ENCODE assay signal across 26 mouse cellular contexts in genomic region chr5:150883676-150884075, GRCm38 (mm10).
DNase-seq lines count a peak whose midpoint lies in the region; ATAC-seq lines count a peak whose summit lies in the region.
"Had no signal": no experiment of that assay in that cellular context is flagged by ENCODE, and none has a peak within 500 bp of the region (broad histone marks: within the 10 kb centered on the region; RNA-seq: fewer than 3 reads in every experiment).

No protein-coding gene starts in this region.

- H3K4me1 ChIP-seq in intestine, embryonic 15.5 days (replicated peaks): peaks cover 7% of the 10 kb centered on the region
- H3K4me1 ChIP-seq in kidney, embryonic 16.5 days (ENCODE audit: insufficient read depth, low read length): peaks cover 9% of the 10 kb centered on the region; the same call in 1 of the 2 replicates
- H3K4me1 ChIP-seq: heart, embryonic 13.5 days; liver, embryonic 15.5 days; lung, embryonic 15.5 days; midbrain, embryonic 10.5 days; midbrain, embryonic 15.5 days; stomach, embryonic 15.5 days had no signal

- 58% methylated on average over 2 of the region's 2 CpGs for WGBS in intestine, embryonic 15.5 days
- WGBS in kidney, embryonic 16.5 days: 56% methylated on average over 2 of the region's 2 CpGs

- H3K9me3 ChIP-seq in intestine, embryonic 15.5 days: no peaks in the 10 kb centered on the region
- 0 out of 2 replicates have a peak, but pooled peaks cover 5% of the 10 kb centered on the region for H3K9me3 ChIP-seq in kidney, embryonic 16.5 days (ENCODE audit: low read length)
- H3K9me3 ChIP-seq: embryonic facial prominence, embryonic 13.5 days; forebrain, embryonic 12.5 days; liver, embryonic 15.5 days; lung, embryonic 15.5 days; midbrain, embryonic 10.5 days; midbrain, embryonic 15.5 days; neural tube, embryonic 15.5 days; stomach, embryonic 15.5 days had no signal

- DNase-seq in kidney, adult 18-20 months: peak; percentile 29
- DNase-seq in kidney, postnatal 36 days: peak; percentile 25 to 53
- DNase-seq in urinary bladder, postnatal 4 days (ENCODE audit: low spot score in 2 of 2): no peak
- DNase-seq in thymus, postnatal 14 days: no peak
- DNase-seq: adrenal gland, postnatal 10 days; B cell, adult 2 months; cerebellum, adult 11 months; cerebellum, adult 9-11 months; forebrain, postnatal 0 days; heart, postnatal 10 days; left cerebral cortex, postnatal 4 days; retina, postnatal 1 day; right cerebral cortex, postnatal 25 days had no signal

- no peak overlapping the region for H3K27ac ChIP-seq in intestine, embryonic 15.5 days
- H3K27ac ChIP-seq in kidney, embryonic 16.5 days (ENCODE audit: low read length): peak overlapping the region; percentile 44
- H3K27ac ChIP-seq: embryonic facial prominence, embryonic 13.5 days; forebrain, embryonic 12.5 days; heart, embryonic 13.5 days; hindbrain, embryonic 14.5 days; liver, embryonic 15.5 days; lung, embryonic 15.5 days; midbrain, embryonic 10.5 days; midbrain, embryonic 15.5 days; stomach, embryonic 15.5 days had no signal

- H3K9ac ChIP-seq in intestine, embryonic 15.5 days: no peak overlapping the region
- H3K9ac ChIP-seq in kidney, embryonic 16.5 days (replicated peaks; ENCODE audit: low read length): no peak overlapping the region
- H3K9ac ChIP-seq: embryonic facial prominence, embryonic 13.5 days; forebrain, embryonic 12.5 days; forebrain, postnatal 0 days; heart, embryonic 13.5 days; hindbrain, embryonic 14.5 days; liver, embryonic 15.5 days; lung, embryonic 15.5 days; midbrain, embryonic 15.5 days; neural tube, embryonic 15.5 days; stomach, embryonic 15.5 days had no signal

- H3K4me3 ChIP-seq in intestine, embryonic 15.5 days (replicated peaks): no peak overlapping the region
- no peak overlapping the region for H3K4me3 ChIP-seq in kidney, embryonic 16.5 days (ENCODE audit: low read length)
- H3K4me3 ChIP-seq: embryonic facial prominence, embryonic 13.5 days; forebrain, embryonic 12.5 days; heart, embryonic 13.5 days; liver, embryonic 15.5 days; lung, embryonic 15.5 days; midbrain, embryonic 10.5 days; midbrain, embryonic 15.5 days; neural tube, embryonic 15.5 days; stomach, embryonic 15.5 days had no signal

- H3K27me3 ChIP-seq in intestine, embryonic 15.5 days (replicated peaks): no peaks in the 10 kb centered on the region
- H3K27me3 ChIP-seq in kidney, embryonic 16.5 days (ENCODE audit: insufficient read depth, low read length): no peaks in the 10 kb centered on the region
- H3K27me3 ChIP-seq: embryonic facial prominence, embryonic 13.5 days; forebrain, embryonic 12.5 days; heart, embryonic 13.5 days; liver, embryonic 15.5 days; lung, embryonic 15.5 days; midbrain, embryonic 15.5 days; neural tube, embryonic 15.5 days; stomach, embryonic 15.5 days had no signal

- H3K4me2 ChIP-seq in intestine, embryonic 15.5 days (replicated peaks): no peak overlapping the region
- H3K4me2 ChIP-seq in kidney, embryonic 16.5 days (replicated peaks; ENCODE audit: low read depth, low read length): no peak overlapping the region
- H3K4me2 ChIP-seq: embryonic facial prominence, embryonic 13.5 days; forebrain, embryonic 12.5 days; heart, embryonic 13.5 days; hindbrain, embryonic 14.5 days; liver, embryonic 15.5 days; lung, embryonic 15.5 days; midbrain, embryonic 15.5 days; neural tube, embryonic 15.5 days; stomach, embryonic 15.5 days had no signal

- peak; percentile 56 for ATAC-seq in intestine, embryonic 15.5 days
- ATAC-seq in kidney, embryonic 16.5 days (ENCODE audit: low FRiP score, low TSS enrichment): peak; percentile 70; the same call in 1 of the 2 replicates
- ATAC-seq in inflammation-experienced regulatory T-cells, adult 6 months: no peak
- ATAC-seq: forebrain, postnatal 0 days; midbrain, embryonic 15.5 days had no signal

- H3K36me3 ChIP-seq in intestine, embryonic 15.5 days: no peaks in the 10 kb centered on the region
- H3K36me3 ChIP-seq in kidney, embryonic 16.5 days (ENCODE audit: insufficient read depth, low read length): no peaks in the 10 kb centered on the region
- H3K36me3 ChIP-seq: embryonic facial prominence, embryonic 13.5 days; forebrain, embryonic 12.5 days; heart, embryonic 13.5 days; liver, embryonic 15.5 days; lung, embryonic 15.5 days; midbrain, embryonic 10.5 days; midbrain, embryonic 15.5 days; neural tube, embryonic 15.5 days; stomach, embryonic 15.5 days had no signal

Comparison
In these comparisons a context has a peak if more than half of its experiments do, and no peak if none do; other contexts are left out.
1. DNase-seq: peak in kidney, adult 18-20 months (single experiment) and kidney, postnatal 36 days (2 of 2); none in urinary bladder, postnatal 4 days (0 of 2) and thymus, postnatal 14 days (single experiment).